Mouse (Mus musculus) MEL (cell line): ENCODE results near the gene Usp3.

Experiments used
- CTCF ChIP-seq, 3 experiments: IDR thresholded peaks in 2 of 3; conservative IDR thresholded peaks in 1 of 3; 2 replicates each; pipeline ENCODE4 v1.5.1; 2011 to 2012; ENCODE audit warnings: low read length in 3 of 3, low read depth in 2 of 3, mild to moderate bottlenecking in 2 of 3, improper control_type of control experiment in 1 of 3, inconsistent platforms in 1 of 3, mixed read lengths in 1 of 3, moderate library complexity in 1 of 3; ENCODE audit not compliant: control insufficient read depth in 1 of 3, insufficient read depth in 1 of 3, poor library complexity in 1 of 3, severe bottlenecking in 1 of 3
- HCFC1 ChIP-seq: IDR thresholded peaks from 2 replicates; pipeline ENCODE4 v1.6.1; 2012; ENCODE audit warnings: low read depth, mild to moderate bottlenecking, inconsistent platforms, low read length, improper control_type of control experiment, moderate library complexity
- POLR2A ChIP-seq, 2 experiments: IDR thresholded peaks; 2 replicates each; pipeline ENCODE4 v1.6.1; 2011 to 2012; ENCODE audit warnings: low read length in 2 of 2, mild to moderate bottlenecking in 2 of 2, control low read depth in 1 of 2, improper control_type of control experiment in 1 of 2, low read depth in 1 of 2, moderate library complexity in 1 of 2; ENCODE audit not compliant: control insufficient read depth in 1 of 2, insufficient read depth in 1 of 2, poor library complexity in 1 of 2

GRCm38 (mm10) chr9:66516296-66516940 is 76.5 kb downstream of the Usp3 start:
- no peak for TF ChIP-seq POLR2A (IDR thresholded peaks at IDR 0.05; ENCODE audit: control insufficient read depth in 1 of 2, insufficient read depth in 1 of 2, low read depth in 1 of 2, low read length in 2 of 2, poor library complexity in 1 of 2)
- no peak for TF ChIP-seq CTCF (IDR thresholded peaks at IDR 0.05 in 2 of 3, conservative IDR thresholded peaks at IDR 0.05 in 1 of 3; ENCODE audit: control insufficient read depth in 1 of 3, insufficient read depth in 1 of 3, low read depth in 2 of 3, low read length in 3 of 3, poor library complexity in 1 of 3, severe bottlenecking in 1 of 3)
- TF ChIP-seq HCFC1 = no peak
